Mouse (Mus musculus): ENCODE measurements around the gene A030005K14Rik. TPM values are rescaled to one million over a fixed set of nuclear protein-coding genes. Genes with fewer than 3 reads are reported as not detected.
A peak's percentile ranks its signal among the peaks of the same experiment; 100 is the strongest.

A030005K14Rik gene
- not detected for total RNA-seq (2021)

- DNase-seq = no peak
Measured at GRCm38 (mm10) chr1:83059278-83059677, at the start of gene A030005K14Rik. A030005K14Rik (minus strand) TSS chr1:83059378.

GRCm38 (mm10) chr1:83107410-83107978, 48.3 kb upstream of the A030005K14Rik start:
- no peak for DNase-seq

- DNase-seq = no peak
Measured at GRCm38 (mm10) chr1:83105464-83105863, 46.3 kb upstream of the A030005K14Rik start.

GRCm38 (mm10) chr1:83101891-83102290, 42.7 kb upstream of the A030005K14Rik start:
- DNase-seq = no peak

- no peak for DNase-seq
Measured at GRCm38 (mm10) chr1:83099580-83100137, 40.5 kb upstream of the A030005K14Rik start.

GRCm38 (mm10) chr1:83099160-83099559, 40.0 kb upstream of the A030005K14Rik start:
- no peak for DNase-seq

- no peak for DNase-seq
Measured at GRCm38 (mm10) chr1:83096935-83097334, 37.8 kb upstream of the A030005K14Rik start.

- DNase-seq = no peak
Measured at GRCm38 (mm10) chr1:83091268-83091667, 32.1 kb upstream of the A030005K14Rik start.

- no peak for DNase-seq
Measured at GRCm38 (mm10) chr1:83084790-83085189, 25.6 kb upstream of the A030005K14Rik start.

GRCm38 (mm10) chr1:83077016-83077415, 17.8 kb upstream of the A030005K14Rik start:
- no peak for DNase-seq

GRCm38 (mm10) chr1:83076190-83076917, 17.2 kb upstream of the A030005K14Rik start:
- DNase-seq = peak in 1 of 2 experiments; percentile 15

- no peak for DNase-seq
Measured at GRCm38 (mm10) chr1:83075526-83076189, 16.5 kb upstream of the A030005K14Rik start.

GRCm38 (mm10) chr1:83067205-83067604, 8.0 kb upstream of the A030005K14Rik start:
- DNase-seq = no peak

- DNase-seq = no peak
Measured at GRCm38 (mm10) chr1:83066577-83066976, 7.4 kb upstream of the A030005K14Rik start.

GRCm38 (mm10) chr1:83064851-83065250, 5.7 kb upstream of the A030005K14Rik start:
- no peak for DNase-seq

GRCm38 (mm10) chr1:83060643-83061042, 1.5 kb upstream of the A030005K14Rik start, which contains the start of gene Krtap28-13:
Krtap28-13 (plus strand) TSS chr1:83060930.
- no peak for DNase-seq

- no peak for DNase-seq
Measured at GRCm38 (mm10) chr1:83058481-83058880, 697 bp downstream of the A030005K14Rik start.

GRCm38 (mm10) chr1:83044882-83045427, 14.2 kb downstream of the A030005K14Rik start, which contains the start of gene Gm47969:
Gm47969 (plus strand) TSS chr1:83044932.
- DNase-seq = no peak

- no peak for DNase-seq
Measured at GRCm38 (mm10) chr1:83042380-83042779, 16.8 kb downstream of the A030005K14Rik start, which contains the start of gene Krtap28-10. Krtap28-10 (minus strand) TSS chr1:83042480.

GRCm38 (mm10) chr1:83039080-83039479, 20.1 kb downstream of the A030005K14Rik start:
- DNase-seq = no peak

GRCm38 (mm10) chr1:83038109-83038672, 21.0 kb downstream of the A030005K14Rik start, which contains the start of gene Slc19a3:
Slc19a3 (minus strand) TSS chr1:83038448.
- DNase-seq = peak; percentile 20 to 45
